Mouse (Mus musculus) lung, embryonic 16.5 days (tissue): ENCODE results near the gene Dcaf17. TPM values are rescaled to one million over a fixed set of nuclear protein-coding genes. Genes with fewer than 3 reads are reported as not detected.

ENCODE experiments used
- ATAC-seq: fragments of 200-750 bp; cut with Nextera tagmentation; 2 replicates; pipeline ENCODE4 v1.8.0; 2017; ENCODE audit warnings: low read depth, mild to moderate bottlenecking, moderate library complexity
- H3K27ac ChIP-seq: fragments of 300-500 bp; sonication (generic); 2 replicates; pipeline ENCODE4 v1.5.1; 2014; ENCODE audit warnings: mild to moderate bottlenecking, control low read depth, low read length
- H3K27me3 ChIP-seq: fragments of 300-500 bp; sonication (generic); 2 replicates; pipeline ENCODE4 v1.6.1; 2014; ENCODE audit warnings: low read depth, low read length, mixed read lengths; ENCODE audit not compliant: control insufficient read depth, insufficient read depth
- H3K36me3 ChIP-seq: fragments of 300-500 bp; sonication (generic); 2 replicates; pipeline ENCODE4 v1.6.1; 2014; ENCODE audit warnings: low read length; ENCODE audit not compliant: control insufficient read depth, insufficient read depth
- H3K4me1 ChIP-seq: fragments of 300-500 bp; sonication (generic); replicated peaks from 2 replicates; pipeline ENCODE4 v1.6.1; 2014; ENCODE audit warnings: low read length, mixed read lengths; ENCODE audit not compliant: control insufficient read depth, insufficient read depth
- H3K4me2 ChIP-seq: fragments of 300-500 bp; sonication (generic); 2 replicates; pipeline ENCODE4 v1.6.1; 2014; ENCODE audit warnings: low read depth, low read length, control low read depth
- H3K4me3 ChIP-seq: fragments of 300-500 bp; sonication (generic); 2 replicates; pipeline ENCODE4 v1.5.1; 2014; ENCODE audit warnings: mild to moderate bottlenecking, low read length, control low read depth
- H3K9ac ChIP-seq: fragments of 300-500 bp; sonication (generic); 2 replicates; pipeline ENCODE4 v1.6.1; 2014; ENCODE audit warnings: low read length, control low read depth
- H3K9me3 ChIP-seq: fragments of 300-500 bp; sonication (generic); 2 replicates; pipeline ENCODE4 v1.6.1; 2016; ENCODE audit warnings: low read length; ENCODE audit not compliant: control insufficient read depth
- WGBS: fragments of 180-500 bp; shearing (Covaris S2); extraction: QIAGEN DNeasy Blood & Tissue Kit; methylation state at CpG from one replicate; pipeline ENCODE4 v1.1.7; 2014; 5-methylcytosine and 5-hydroxymethylcytosine counted together
- polyA plus RNA-seq: library from polyadenylated mRNA; unstranded; fragments of >200 nt; fragmentation: Nextera tagmentation; extraction: Ambion mirVana; gene quantifications from 2 replicates; pipeline ENCODE4 v1.2.1, GENCODE M21; 2015

Gene Dcaf17
- polyA plus RNA-seq, 1 experiment from 2014 or later = 38.6 TPM

DNA sequence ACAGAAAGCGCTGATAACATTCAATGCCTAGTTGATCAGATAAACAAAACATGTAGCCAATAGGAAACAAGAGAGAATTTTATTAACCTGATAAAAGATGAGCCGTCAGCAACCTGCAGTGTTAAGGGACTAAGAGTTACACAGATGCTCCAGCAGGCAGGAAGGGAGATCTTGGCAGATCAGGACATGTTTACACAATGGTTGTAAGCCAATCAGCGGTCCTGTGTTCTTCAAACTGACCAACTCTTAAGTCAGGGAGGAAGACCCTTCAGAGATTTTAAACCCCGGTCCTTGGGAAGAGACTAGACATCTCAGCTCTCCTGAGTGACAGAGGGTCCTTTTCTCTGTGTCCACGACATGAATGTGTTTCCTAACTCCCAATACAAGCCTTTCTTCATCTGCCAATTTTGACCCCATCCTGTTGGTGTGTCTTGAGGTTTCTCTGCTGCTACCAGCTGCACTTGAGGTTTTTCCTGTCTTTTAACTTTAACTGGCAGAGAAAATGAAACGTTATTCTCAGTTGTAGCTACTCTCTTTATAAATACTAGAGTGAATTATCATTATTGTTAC lies 8.3 kb upstream of the Dcaf17 start:
- Histone ChIP-seq H3K36me3 (no peaks in the 10 kb centered on the region), H3K9me3 (no peaks in the 10 kb centered on the region), H3K27me3 (no peaks in the 10 kb centered on the region), H3K4me2 (peak overlapping the region; percentile 4), H3K9ac (no peak overlapping the region), H3K4me3 (no peak overlapping the region), H3K4me1 (peaks cover 17% of the 10 kb centered on the region), H3K27ac (peak overlapping the region; percentile 14)
- 11% methylated on average over 6 of the region's 6 CpGs for WGBS
- ATAC-seq = peak; percentile 45

- Histone ChIP-seq H3K27ac (no peak overlapping the region), H3K36me3 (no peaks in the 10 kb centered on the region), H3K4me2 (no peak overlapping the region), H3K4me1 (peaks cover 22% of the 10 kb centered on the region), H3K9me3 (no peaks in the 10 kb centered on the region), H3K9ac (no peak overlapping the region), H3K27me3 (no peaks in the 10 kb centered on the region), H3K4me3 (no peak overlapping the region)
- no peak for ATAC-seq
- 71% methylated on average over 12 of the region's 12 CpGs for WGBS
Observed at GRCm38 (mm10) chr2:71048896-71049295, 6.2 kb upstream of the Dcaf17 start.

DNA sequence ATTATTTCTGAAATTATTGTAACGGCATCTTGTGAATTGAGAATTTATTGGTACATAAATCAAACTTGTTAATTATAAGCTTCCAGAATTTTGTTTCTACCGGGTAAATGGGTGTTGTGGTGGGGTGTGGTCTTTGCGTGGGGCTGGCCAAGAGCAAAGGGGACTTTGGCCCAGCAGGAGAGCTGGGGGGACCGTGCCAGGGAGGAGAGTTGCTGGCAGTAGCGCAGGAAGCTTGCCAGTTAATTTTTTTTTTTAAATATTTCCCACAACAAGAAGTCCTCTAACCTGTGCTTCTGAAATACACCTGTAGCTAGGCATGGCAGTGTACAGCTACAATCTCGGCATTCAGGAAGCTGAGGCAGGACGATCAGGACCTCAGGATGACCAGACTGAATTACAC lies 4.6 kb upstream of the Dcaf17 start:
- no peak for ATAC-seq
- Histone ChIP-seq H3K9ac (no peak overlapping the region), H3K4me1 (peaks cover 28% of the 10 kb centered on the region), H3K27ac (no peak overlapping the region), H3K36me3 (no peaks in the 10 kb centered on the region), H3K4me2 (no peak overlapping the region), H3K4me3 (no peak overlapping the region), H3K27me3 (no peaks in the 10 kb centered on the region), H3K9me3 (no peaks in the 10 kb centered on the region)
- 87% methylated on average over 7 of the region's 7 CpGs for WGBS

DNA sequence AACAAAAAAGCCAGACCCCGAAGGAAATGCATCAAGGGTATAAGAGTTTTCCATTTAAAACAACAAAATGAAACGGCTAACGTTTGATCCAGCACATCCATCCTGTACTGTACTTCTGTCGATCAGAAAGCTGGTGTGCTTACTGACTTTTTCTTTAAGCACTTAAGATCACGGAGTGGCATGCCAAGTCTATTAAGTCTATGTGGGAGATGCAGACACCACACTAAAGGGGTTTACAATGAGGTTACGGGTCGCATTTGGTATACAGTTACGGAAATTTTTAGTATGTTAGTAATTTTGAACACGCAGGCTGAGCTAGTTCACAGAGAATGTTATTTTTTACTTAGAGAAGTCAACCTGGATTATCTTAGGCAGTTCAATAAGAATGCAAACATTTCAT lies 412 bp upstream of the Dcaf17 start:
- H3K4me1 ChIP-seq = peaks cover 13% of the 10 kb centered on the region
- 25% methylated on average over 9 of the region's 9 CpGs for WGBS
- H3K9me3 ChIP-seq = no peaks in the 10 kb centered on the region
- peak overlapping the region; percentile 65 for H3K9ac ChIP-seq
- H3K27ac ChIP-seq = peak overlapping the region; percentile 33; the same call in 1 of the 2 replicates
- no peaks in the 10 kb centered on the region for H3K27me3 ChIP-seq
- peak overlapping the region; percentile 59 for H3K4me2 ChIP-seq
- peaks cover 6% of the 10 kb centered on the region; the same call in 1 of the 2 replicates for H3K36me3 ChIP-seq
- peak overlapping the region; percentile 60 for H3K4me3 ChIP-seq
- no peak for ATAC-seq

GRCm38 (mm10) chr2:71056115-71056835 lies 1.1 kb downstream of the Dcaf17 start:
- Histone ChIP-seq H3K4me1 (peaks cover 13% of the 10 kb centered on the region), H3K9ac (peak overlapping the region; percentile 74), H3K9me3 (no peaks in the 10 kb centered on the region), H3K36me3 (peaks cover 8% of the 10 kb centered on the region; the same call in 1 of the 2 replicates), H3K27ac (peak overlapping the region; percentile 92), H3K4me2 (peak overlapping the region; percentile 66), H3K27me3 (no peaks in the 10 kb centered on the region), H3K4me3 (peak overlapping the region; percentile 60)
- WGBS = 10% methylated on average over 21 of the region's 21 CpGs
- no peak for ATAC-seq

- Histone ChIP-seq H3K27me3 (no peaks in the 10 kb centered on the region), H3K4me2 (no peak overlapping the region), H3K4me1 (no peaks in the 10 kb centered on the region), H3K36me3 (0 out of 2 replicates have a peak, but pooled peaks cover 2% of the 10 kb centered on the region), H3K9ac (no peak overlapping the region), H3K4me3 (no peak overlapping the region), H3K27ac (no peak overlapping the region), H3K9me3 (no peaks in the 10 kb centered on the region)
- no peak for ATAC-seq
- 96% methylated on average over 4 of the region's 4 CpGs for WGBS
Observed at GRCm38 (mm10) chr2:71071601-71072000, 16.5 kb downstream of the Dcaf17 start.

- Histone ChIP-seq H3K27ac (no peak overlapping the region), H3K4me1 (no peaks in the 10 kb centered on the region), H3K36me3 (0 out of 2 replicates have a peak, but pooled peaks cover 2% of the 10 kb centered on the region), H3K9me3 (no peaks in the 10 kb centered on the region), H3K27me3 (no peaks in the 10 kb centered on the region), H3K4me2 (no peak overlapping the region), H3K4me3 (no peak overlapping the region), H3K9ac (no peak overlapping the region)
- no peak for ATAC-seq
- WGBS = 94% methylated on average over 3 of the region's 3 CpGs
Observed at GRCm38 (mm10) chr2:71073330-71073729, 18.2 kb downstream of the Dcaf17 start.

DNA sequence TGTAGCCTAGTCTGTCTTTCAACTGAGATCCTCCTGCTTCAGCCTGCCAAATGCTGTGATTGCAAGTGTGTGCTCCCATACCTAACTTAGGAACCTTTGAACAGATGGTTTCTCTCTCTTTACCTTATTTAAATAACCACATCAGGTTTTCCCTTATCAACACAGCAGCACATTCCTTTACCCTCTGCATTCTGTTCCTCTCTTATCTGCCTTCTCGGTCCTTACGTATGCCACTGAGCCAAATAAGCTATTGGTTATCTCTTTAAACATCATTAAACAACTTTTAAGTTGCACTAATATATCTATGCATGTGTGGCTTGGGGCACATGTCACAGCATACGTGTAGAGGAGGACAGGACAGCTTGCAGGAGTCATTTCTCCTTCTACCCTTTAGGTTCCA lies 18.7 kb downstream of the Dcaf17 start:
- Histone ChIP-seq H3K27ac (no peak overlapping the region), H3K4me2 (no peak overlapping the region), H3K9me3 (no peaks in the 10 kb centered on the region), H3K4me1 (no peaks in the 10 kb centered on the region), H3K27me3 (no peaks in the 10 kb centered on the region), H3K36me3 (0 out of 2 replicates have a peak, but pooled peaks cover 2% of the 10 kb centered on the region), H3K4me3 (no peak overlapping the region), H3K9ac (no peak overlapping the region)
- 71% methylated on average over 3 of the region's 3 CpGs for WGBS
- ATAC-seq = no peak

DNA sequence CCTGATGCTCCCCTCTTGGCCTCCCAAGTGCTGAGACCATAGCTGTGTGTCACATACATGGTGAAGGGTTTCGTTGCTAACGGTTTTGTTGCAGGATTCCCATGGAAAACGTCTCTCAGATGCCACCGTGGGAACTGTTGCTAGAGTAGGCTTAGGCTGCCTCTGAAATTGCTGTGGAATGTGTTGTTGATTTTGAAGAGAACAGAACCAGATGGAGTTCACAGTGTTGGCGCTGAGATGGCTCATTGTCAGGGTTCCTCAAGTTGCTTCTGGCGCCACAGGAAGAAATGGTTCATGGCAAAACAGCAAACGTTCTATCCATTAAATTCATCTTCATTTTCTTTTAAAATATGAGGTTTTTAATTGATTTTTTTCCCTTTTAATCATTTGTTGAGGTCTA lies 27.3 kb downstream of the Dcaf17 start:
- no peak for ATAC-seq
- Histone ChIP-seq H3K4me2 (no peak overlapping the region), H3K4me1 (no peaks in the 10 kb centered on the region), H3K27ac (no peak overlapping the region), H3K4me3 (no peak overlapping the region), H3K27me3 (no peaks in the 10 kb centered on the region), H3K9me3 (no peaks in the 10 kb centered on the region), H3K36me3 (peaks cover 13% of the 10 kb centered on the region), H3K9ac (no peak overlapping the region)
- 87% methylated on average over 7 of the region's 7 CpGs for WGBS
